In the genomic region with DNA sequence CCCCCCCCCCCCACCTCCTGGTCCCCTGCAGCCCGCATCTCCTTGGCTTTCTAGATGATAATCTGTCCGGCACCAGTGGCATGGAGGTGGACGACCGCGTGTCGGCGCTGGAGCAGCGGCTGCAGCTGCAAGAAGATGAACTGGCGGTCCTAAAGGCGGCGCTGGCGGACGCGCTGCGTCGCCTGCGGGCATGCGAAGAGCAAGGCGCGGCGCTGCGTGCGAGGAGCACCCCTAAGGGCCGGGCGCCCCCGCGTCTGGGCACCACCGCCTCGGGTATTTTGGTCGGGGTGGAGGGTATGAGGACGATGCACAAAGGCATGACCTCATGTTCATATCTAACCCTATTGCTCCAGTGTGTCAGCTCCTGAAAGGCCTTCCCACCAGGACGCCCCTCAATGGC, we compare ENCODE assay signal across 8 mouse cellular contexts. TPM values are rescaled to one million over a fixed set of nuclear protein-coding genes. Genes with fewer than 3 reads are reported as not detected.
DNase-seq lines count a peak whose midpoint lies in the region; ATAC-seq and TF ChIP-seq lines count a peak whose summit lies in the region.

No protein-coding gene starts in this region.

- no peaks in the 10 kb centered on the region for H3K36me3 ChIP-seq in C2C12 (ENCODE audit: control insufficient read depth, insufficient read depth)
- H3K36me3 ChIP-seq in embryonic facial prominence, embryonic 15.5 days = no peaks in the 10 kb centered on the region
- no peaks in the 10 kb centered on the region for H3K36me3 ChIP-seq in heart, postnatal 0 days (replicated peaks; ENCODE audit: control insufficient read depth, insufficient read depth, low read length)
- H3K36me3 ChIP-seq in neural tube, embryonic 12.5 days = peaks cover 4% of the 10 kb centered on the region; the same call in 1 of the 2 replicates

- no peak overlapping the region for H3K27ac ChIP-seq in embryonic facial prominence, embryonic 15.5 days (replicated peaks)
- no peak overlapping the region for H3K27ac ChIP-seq in heart, postnatal 0 days (ENCODE audit: low read depth)
- H3K27ac ChIP-seq in neural tube, embryonic 12.5 days = no peak overlapping the region

- under 1% methylated on average over 32 of the region's 32 CpGs for WGBS in embryonic facial prominence, embryonic 15.5 days
- WGBS in heart, postnatal 0 days = under 1% methylated on average over 26 of the region's 32 CpGs
- under 1% methylated on average over 32 of the region's 32 CpGs for WGBS in neural tube, embryonic 12.5 days

- no peaks in the 10 kb centered on the region for H3K79me2 ChIP-seq in C2C12 (ENCODE audit: control insufficient read depth, insufficient read depth)

- TF ChIP-seq EP300 in heart, postnatal 0 days (IDR thresholded peaks at IDR 0.05; ENCODE audit: low read depth) = no peak

- H3K27me3 ChIP-seq in C2C12 (ENCODE audit: control insufficient read depth, insufficient read depth, insufficient read length) = no peaks in the 10 kb centered on the region
- H3K27me3 ChIP-seq in embryonic facial prominence, embryonic 15.5 days = peaks cover 53% of the 10 kb centered on the region
- peaks cover 43% of the 10 kb centered on the region for H3K27me3 ChIP-seq in heart, postnatal 0 days (ENCODE audit: control insufficient read depth, insufficient read depth, low read length)
- H3K27me3 ChIP-seq in neural tube, embryonic 12.5 days (replicated peaks) = peaks cover 54% of the 10 kb centered on the region

- peak overlapping the region; percentile 49 for H3K4me2 ChIP-seq in embryonic facial prominence, embryonic 15.5 days (replicated peaks)
- H3K4me2 ChIP-seq in heart, postnatal 0 days (ENCODE audit: low read depth, low read length) = peak overlapping the region; percentile 32
- H3K4me2 ChIP-seq in neural tube, embryonic 12.5 days (replicated peaks) = peak overlapping the region; percentile 70

- peak; percentile 60 for DNase-seq in adrenal gland, adult 8-10 months
- peak; percentile 65 for DNase-seq in heart, postnatal 0 days (ENCODE audit: low spot score)
- peak; percentile 85 for DNase-seq in kidney, postnatal 10 days
- DNase-seq in lung, adult 18-20 months = peak; percentile 73 to 75
- DNase-seq in testis, postnatal 10 days (ENCODE audit: low spot score) = peak; percentile 81

- H3K4me3 ChIP-seq in C2C12 (ENCODE audit: insufficient read depth, poor library complexity, severe bottlenecking) = no peak overlapping the region
- H3K4me3 ChIP-seq in embryonic facial prominence, embryonic 15.5 days (replicated peaks) = peak overlapping the region; percentile 34
- 0 out of 2 replicates have a peak overlapping the region, but pooled peaks have one; percentile 10 for H3K4me3 ChIP-seq in heart, postnatal 0 days (ENCODE audit: low read depth, low read length)
- H3K4me3 ChIP-seq in neural tube, embryonic 12.5 days = peak overlapping the region; percentile 19; the same call in 1 of the 2 replicates

- no peaks in the 10 kb centered on the region for H3K79me3 ChIP-seq in C2C12 (ENCODE audit: low read depth)

- H3ac ChIP-seq in C2C12 (ENCODE audit: control insufficient read depth, insufficient read length, low read depth) = no peak overlapping the region

- no peaks in the 10 kb centered on the region for H3K9me3 ChIP-seq in embryonic facial prominence, embryonic 15.5 days (replicated peaks)
- H3K9me3 ChIP-seq in heart, postnatal 0 days (replicated peaks; ENCODE audit: control insufficient read depth, low read length) = no peaks in the 10 kb centered on the region
- H3K9me3 ChIP-seq in neural tube, embryonic 12.5 days = no peaks in the 10 kb centered on the region

- no peak for ATAC-seq in embryonic facial prominence, embryonic 15.5 days (ENCODE audit: insufficient number of reproducible peaks, low FRiP score, low TSS enrichment, low read depth)
- ATAC-seq in heart, postnatal 0 days (ENCODE audit: insufficient read depth, low read depth) = 0 out of 2 replicates have a peak, but pooled peaks have one; percentile 15
- no peak; the same call in 1 of the 2 replicates for ATAC-seq in neural tube, embryonic 12.5 days (ENCODE audit: low FRiP score, low read depth)

- H3K4me1 ChIP-seq in embryonic facial prominence, embryonic 15.5 days = peaks cover 45% of the 10 kb centered on the region
- peaks cover 16% of the 10 kb centered on the region for H3K4me1 ChIP-seq in heart, postnatal 0 days (ENCODE audit: control insufficient read depth, insufficient read depth)
- peaks cover 34% of the 10 kb centered on the region for H3K4me1 ChIP-seq in neural tube, embryonic 12.5 days

- peak; percentile 50 for TF ChIP-seq CTCF in C2C12 (IDR thresholded peaks at IDR 0.05; ENCODE audit: control insufficient read depth, insufficient read depth, insufficient read length)
- TF ChIP-seq CTCF in heart, postnatal 0 days (IDR thresholded peaks at IDR 0.05; ENCODE audit: low read depth) = peak; percentile 73

- no peak overlapping the region for H3K9ac ChIP-seq in embryonic facial prominence, embryonic 15.5 days
- no peak overlapping the region for H3K9ac ChIP-seq in heart, postnatal 0 days (replicated peaks; ENCODE audit: low read depth, low read length)
- no peak overlapping the region for H3K9ac ChIP-seq in neural tube, embryonic 12.5 days

TF ChIP-seq in C2C12, 6 proteins besides CTCF, POLR2A, EP300 and RAD21:
- no peak for TF ChIP-seq USF1 (IDR thresholded peaks at IDR 0.05; ENCODE audit: low read depth)
- TF ChIP-seq CEBPB (IDR thresholded peaks at IDR 0.05; ENCODE audit: low read depth) = no peak
- TF ChIP-seq FOSL1 (IDR thresholded peaks at IDR 0.05; ENCODE audit: insufficient read depth, low read length, poor library complexity, severe bottlenecking) = no peak
- TF ChIP-seq MYOD1 (IDR thresholded peaks at IDR 0.05; ENCODE audit: control insufficient read depth, insufficient read length, low read depth) = no peak
- TF ChIP-seq MYOG (IDR thresholded peaks at IDR 0.05; ENCODE audit: control insufficient read depth, extremely low read depth, insufficient read length) = no peak
- TF ChIP-seq MAX (IDR thresholded peaks at IDR 0.05) = no peak

RNA-seq across cellular contexts. Expression of a gene that starts 3.0 kb away (rescaled TPM):
- polyA plus RNA-seq in C2C12 (2012; fragmentation: generic; extraction: Trizol) = 16.4 TPM
- total RNA-seq in adrenal gland, adult 8-10 months (2022) = 10 to 100 TPM; 56.2 to 79.2 (median 69.6) TPM
- polyA plus RNA-seq in embryonic facial prominence, embryonic 15.5 days (2015; fragmentation: Nextera tagmentation; extraction: Ambion mirVana) = 10.4 and 12.8 TPM in 2 replicates
- 34.8 and 58.9 TPM in 2 replicates for total RNA-seq in heart, postnatal 0 days (2014; rRNA removed; ENCODE audit: low replicate concordance)
- polyA plus RNA-seq in heart, postnatal 0 days (2015; fragmentation: Nextera tagmentation; extraction: Ambion mirVana) = 23.7 and 26.8 TPM in 2 replicates
- 5.1 and 6.6 TPM in 2 replicates for polyA plus RNA-seq in neural tube, embryonic 12.5 days (2016; fragmentation: Nextera tagmentation; extraction: Ambion mirVana)

RNA-seq across cellular contexts. Expression of a gene that starts 13.2 kb away (rescaled TPM):
- polyA plus RNA-seq in C2C12 (2012; fragmentation: generic; extraction: Trizol) = 0.43 TPM
- 1 to 10 TPM in 1 of 4 experiments, under 1 TPM in 3; 0.17 to 1.5 (median 0.64) TPM for total RNA-seq in adrenal gland, adult 8-10 months (2022)
- 0.68 and 1.1 TPM in 2 replicates for polyA plus RNA-seq in embryonic facial prominence, embryonic 15.5 days (2015; fragmentation: Nextera tagmentation; extraction: Ambion mirVana)
- 24.9 and 27.6 TPM in 2 replicates for total RNA-seq in heart, postnatal 0 days (2014; rRNA removed; ENCODE audit: low replicate concordance)
- polyA plus RNA-seq in heart, postnatal 0 days (2015; fragmentation: Nextera tagmentation; extraction: Ambion mirVana) = 5.4 and 7.0 TPM in 2 replicates
- 1.1 and 1.8 TPM in 2 replicates for polyA plus RNA-seq in neural tube, embryonic 12.5 days (2016; fragmentation: Nextera tagmentation; extraction: Ambion mirVana)

RNA-seq across cellular contexts. Expression of a gene that starts 29.7 kb away (rescaled TPM):
- 255 TPM for polyA plus RNA-seq in C2C12 (2012; fragmentation: generic; extraction: Trizol)
- 10 to 100 TPM; 86.1 to 97.7 (median 92.4) TPM for total RNA-seq in adrenal gland, adult 8-10 months (2022)
- polyA plus RNA-seq in embryonic facial prominence, embryonic 15.5 days (2015; fragmentation: Nextera tagmentation; extraction: Ambion mirVana) = 139 and 140 TPM in 2 replicates
- total RNA-seq in heart, postnatal 0 days (2014; rRNA removed; ENCODE audit: low replicate concordance) = 43.5 and 45.6 TPM in 2 replicates
- polyA plus RNA-seq in heart, postnatal 0 days (2015; fragmentation: Nextera tagmentation; extraction: Ambion mirVana) = 84.9 and 89.8 TPM in 2 replicates
- polyA plus RNA-seq in neural tube, embryonic 12.5 days (2016; fragmentation: Nextera tagmentation; extraction: Ambion mirVana) = 124 and 133 TPM in 2 replicates

RNA-seq across cellular contexts. Expression of a gene that starts 30.1 kb away (rescaled TPM):
- polyA plus RNA-seq in C2C12 (2012; fragmentation: generic; extraction: Trizol) = 12.3 TPM
- total RNA-seq in adrenal gland, adult 8-10 months (2022) = 10 to 100 TPM; 18.0 to 24.0 (median 23.9) TPM
- 13.9 and 15.1 TPM in 2 replicates for polyA plus RNA-seq in embryonic facial prominence, embryonic 15.5 days (2015; fragmentation: Nextera tagmentation; extraction: Ambion mirVana)
- total RNA-seq in heart, postnatal 0 days (2014; rRNA removed; ENCODE audit: low replicate concordance) = 4.4 and 4.9 TPM in 2 replicates
- polyA plus RNA-seq in heart, postnatal 0 days (2015; fragmentation: Nextera tagmentation; extraction: Ambion mirVana) = 7.3 and 7.9 TPM in 2 replicates
- polyA plus RNA-seq in neural tube, embryonic 12.5 days (2016; fragmentation: Nextera tagmentation; extraction: Ambion mirVana) = 19.5 and 20.9 TPM in 2 replicates

RNA-seq across cellular contexts. Expression of a gene that starts 33.2 kb away (rescaled TPM):
- 0.05 TPM for polyA plus RNA-seq in C2C12 (2012; fragmentation: generic; extraction: Trizol)
- total RNA-seq in adrenal gland, adult 8-10 months (2022) = 10 to 100 TPM in 2 of 4 experiments, 1 to 10 TPM in 2; 5.7 to 15.2 (median 8.2) TPM
- polyA plus RNA-seq in embryonic facial prominence, embryonic 15.5 days (2015; fragmentation: Nextera tagmentation; extraction: Ambion mirVana) = 1.7 and 1.9 TPM in 2 replicates
- 3.5 and 10.6 TPM in 2 replicates for total RNA-seq in heart, postnatal 0 days (2014; rRNA removed; ENCODE audit: low replicate concordance)
- 3.6 TPM in 2 replicates for polyA plus RNA-seq in heart, postnatal 0 days (2015; fragmentation: Nextera tagmentation; extraction: Ambion mirVana)
- polyA plus RNA-seq in neural tube, embryonic 12.5 days (2016; fragmentation: Nextera tagmentation; extraction: Ambion mirVana) = 1.9 and 2.3 TPM in 2 replicates
